Mouse (Mus musculus) neural tube, embryonic 13.5 days (tissue): Measurements from ENCODE around the gene Olfr133. TPM values are rescaled to one million over a fixed set of nuclear protein-coding genes. Genes with fewer than 3 reads are reported as not detected.
"Not testable (repeated sequence)": the region's sequence is repeated elsewhere in the genome, so short reads cannot be mapped to it uniquely, and the experiment has no call there.

ENCODE experiments used
- ATAC-seq: fragments of 200-750 bp; cut with Nextera tagmentation; 2 replicates; pipeline ENCODE4 v1.8.0; 2017; ENCODE audit warnings: low read depth, mild to moderate bottlenecking, moderate TSS enrichment, moderate library complexity
- H3K27ac ChIP-seq: fragments of 300-500 bp; sonication (generic); replicated peaks from 2 replicates; pipeline ENCODE4 v1.5.1; 2015; ENCODE audit warnings: moderate library complexity, mild to moderate bottlenecking, inconsistent platforms
- H3K27me3 ChIP-seq: fragments of 300-500 bp; sonication (generic); 2 replicates; pipeline ENCODE4 v1.6.1; 2015; ENCODE audit warnings: mild to moderate bottlenecking, inconsistent platforms
- H3K36me3 ChIP-seq: fragments of 300-500 bp; sonication (generic); 2 replicates; pipeline ENCODE4 v1.6.1; 2015; ENCODE audit warnings: mild to moderate bottlenecking, inconsistent platforms
- H3K4me1 ChIP-seq: fragments of 300-500 bp; sonication (generic); replicated peaks from 2 replicates; pipeline ENCODE4 v1.6.1; 2015; ENCODE audit warnings: inconsistent platforms
- H3K4me2 ChIP-seq: fragments of 300-500 bp; sonication (generic); 2 replicates; pipeline ENCODE4 v1.6.1; 2015; ENCODE audit warnings: inconsistent platforms, mild to moderate bottlenecking, moderate library complexity
- H3K4me3 ChIP-seq: fragments of 300-500 bp; sonication (generic); 2 replicates; pipeline ENCODE4 v1.5.1; 2015; ENCODE audit warnings: mild to moderate bottlenecking, inconsistent platforms
- H3K9ac ChIP-seq: fragments of 300-500 bp; sonication (generic); 2 replicates; pipeline ENCODE4 v1.6.1; 2015; ENCODE audit warnings: moderate library complexity, mild to moderate bottlenecking, inconsistent platforms
- H3K9me3 ChIP-seq: fragments of 300-500 bp; sonication (generic); 2 replicates; pipeline ENCODE4 v1.6.1; 2016; ENCODE audit warnings: inconsistent platforms
- WGBS: fragments of 180-500 bp; shearing (Covaris S2); methylation state at CpG from one replicate; pipeline ENCODE4 v1.1.7; 2015; 5-methylcytosine and 5-hydroxymethylcytosine counted together
- polyA plus RNA-seq: library from polyadenylated mRNA; unstranded; fragments of >200 nt; fragmentation: Nextera tagmentation; extraction: Ambion mirVana; gene quantifications from 2 replicates; pipeline ENCODE4 v1.2.1, GENCODE M21; 2015

The Olfr133 gene
- polyA plus RNA-seq: not detected in 2 replicates

DNA sequence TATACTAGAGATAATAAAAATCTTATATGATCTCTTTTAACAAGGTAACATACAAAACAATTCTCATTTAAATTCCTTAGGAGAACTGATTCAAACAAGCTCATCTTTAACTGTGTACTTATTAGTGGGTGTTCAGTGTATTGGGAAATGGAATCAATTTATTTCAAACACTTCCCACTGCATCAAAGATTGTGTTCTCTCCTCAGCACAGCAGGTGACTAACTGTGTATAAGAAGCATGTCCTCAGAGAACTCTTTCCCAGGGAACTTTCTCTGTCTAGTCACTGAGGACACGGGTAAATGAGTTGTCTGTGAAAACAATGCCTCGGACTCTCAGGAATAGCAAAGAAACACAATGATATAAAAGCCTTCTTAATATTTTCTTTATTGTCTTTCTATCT lies at the start of gene Olfr133:
TSS of gene Olfr133 (plus strand) at position 301 of the 400 bp plus-strand sequence.
- ATAC-seq: no peak
- Histone ChIP-seq H3K9ac (no peak within 1 kb of the TSS), H3K4me1 (no peaks in the 10 kb centered on the region), H3K27me3 (no peaks in the 10 kb centered on the region), H3K4me2 (no peak within 1 kb of the TSS), H3K9me3 (no peaks in the 10 kb centered on the region), H3K36me3 (no peaks in the 10 kb centered on the region), H3K27ac (no peak within 1 kb of the TSS), H3K4me3 (no peak within 1 kb of the TSS)
- WGBS: 68% methylated on average over 2 of the region's 2 CpGs

DNA sequence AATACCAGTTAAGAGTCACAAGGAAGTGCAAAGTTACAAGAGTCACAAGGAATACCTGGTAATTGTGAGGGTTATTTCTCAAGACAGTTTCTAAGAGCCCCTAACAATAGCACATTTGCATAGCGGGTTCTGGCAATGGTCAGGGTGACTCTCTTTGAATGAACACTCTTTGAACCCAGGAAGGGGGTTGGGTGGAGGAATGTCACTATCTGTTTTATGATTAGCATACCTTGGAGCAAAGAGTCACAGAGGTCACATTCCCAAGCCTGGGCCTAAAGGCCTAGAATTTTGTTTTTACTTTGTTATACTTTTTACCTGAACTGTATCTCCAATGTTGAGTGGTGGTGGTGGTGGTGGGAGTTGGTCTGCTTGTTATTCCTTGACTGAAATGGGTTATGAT lies 20.9 kb upstream of the Olfr133 start:
- H3K4me3 ChIP-seq, H3K27me3 ChIP-seq, H3K9ac ChIP-seq, H3K36me3 ChIP-seq, ATAC-seq, H3K4me2 ChIP-seq, H3K4me1 ChIP-seq, H3K27ac ChIP-seq, H3K9me3 ChIP-seq: not testable (repeated sequence)
- 78% methylated on average over 1 of the region's 1 CpGs for WGBS

DNA sequence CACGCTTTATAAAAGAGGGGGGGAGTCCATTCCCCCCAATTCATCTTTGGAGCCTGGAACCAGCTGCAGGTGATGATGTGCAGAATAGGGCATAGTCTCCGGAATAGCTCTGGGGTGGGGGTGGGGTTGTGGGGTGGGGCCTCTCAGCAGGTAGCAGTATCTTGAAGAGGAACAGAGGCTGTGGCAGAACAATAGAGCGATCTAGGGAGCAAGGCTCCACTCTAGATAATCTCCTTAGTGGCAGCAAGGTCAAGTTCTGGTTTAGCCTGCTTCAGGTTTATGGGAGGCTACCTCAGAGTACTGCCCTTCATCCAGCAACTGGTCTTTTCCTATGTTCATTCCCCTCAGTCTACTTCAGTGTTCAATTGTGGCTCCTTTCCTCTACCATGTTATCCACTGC lies 19.7 kb upstream of the Olfr133 start:
- ATAC-seq, H3K27ac ChIP-seq: not testable (repeated sequence)

DNA sequence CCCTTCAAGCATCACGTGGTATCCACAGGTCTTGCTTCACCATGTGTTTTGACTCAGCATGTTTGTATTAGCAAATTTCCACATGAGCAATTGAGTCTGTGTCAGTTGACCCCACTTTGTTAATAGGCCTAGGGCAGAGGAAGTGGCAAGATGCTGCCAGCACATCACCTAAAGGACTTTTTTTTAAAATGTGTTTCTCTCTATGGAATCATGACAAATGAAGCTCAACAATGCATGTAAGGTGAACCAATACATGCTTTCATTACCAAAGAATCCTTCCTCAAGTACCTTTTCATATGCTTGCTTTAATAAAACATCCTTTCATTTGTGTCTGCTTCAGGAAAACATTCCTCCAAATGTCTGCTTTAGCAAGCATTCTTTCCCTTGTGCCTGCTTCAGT lies 10.7 kb upstream of the Olfr133 start, which contains the start of gene Olfr132:
TSS of gene Olfr132 (minus strand) at position 101 of the 400 bp plus-strand sequence.
- no peak for ATAC-seq
- no peaks in the 10 kb centered on the region for H3K9me3 ChIP-seq
- H3K9ac ChIP-seq: no peak within 1 kb of the TSS
- H3K27me3 ChIP-seq: no peaks in the 10 kb centered on the region
- no peak within 1 kb of the TSS for H3K27ac ChIP-seq
- H3K36me3 ChIP-seq: no peaks in the 10 kb centered on the region
- 73% methylated on average over 1 of the region's 1 CpGs for WGBS
- H3K4me2 ChIP-seq: no peak within 1 kb of the TSS
- no peaks in the 10 kb centered on the region for H3K4me1 ChIP-seq
- no peak within 1 kb of the TSS for H3K4me3 ChIP-seq

More for the DNA sequence above, 19.7 kb upstream of the Olfr133 start:
- 86% methylated on average over 3 of the region's 3 CpGs for WGBS
- not testable (repeated sequence) for H3K4me2 ChIP-seq, H3K27me3 ChIP-seq, H3K4me1 ChIP-seq, H3K9me3 ChIP-seq, H3K4me3 ChIP-seq, H3K36me3 ChIP-seq, H3K9ac ChIP-seq

DNA sequence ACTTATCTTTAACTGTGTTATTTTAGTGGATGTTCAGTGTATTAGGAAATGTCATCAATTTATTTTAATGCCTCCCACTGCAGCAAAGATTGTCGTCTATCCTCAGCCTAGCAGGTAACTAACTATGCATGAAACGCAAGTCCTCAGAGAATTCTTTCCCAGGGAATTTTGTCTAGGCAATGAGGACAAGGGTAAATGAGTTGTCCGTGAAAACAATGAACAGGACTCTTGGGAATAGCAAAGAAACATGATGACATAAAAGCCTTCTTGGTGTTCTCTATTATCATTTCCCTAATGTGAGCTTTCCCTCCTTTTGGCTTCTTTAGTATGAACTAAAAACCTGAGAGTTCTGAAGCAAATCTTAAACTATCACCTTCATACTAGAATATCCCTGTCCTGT lies 26.0 kb downstream of the Olfr133 start, which contains the start of gene Olfr134:
TSS of gene Olfr134 (plus strand) at position 301 of the 400 bp plus-strand sequence.
- Histone ChIP-seq H3K27me3 (no peaks in the 10 kb centered on the region), H3K9me3 (no peaks in the 10 kb centered on the region), H3K27ac (no peak within 1 kb of the TSS), H3K4me3 (no peak within 1 kb of the TSS), H3K4me1 (no peaks in the 10 kb centered on the region), H3K9ac (no peak within 1 kb of the TSS), H3K4me2 (no peak within 1 kb of the TSS), H3K36me3 (no peaks in the 10 kb centered on the region)
- WGBS: 67% methylated on average over 3 of the region's 3 CpGs
- ATAC-seq: no peak

Other genes with a start within 250 kb of the Olfr133 start
- not detected in 2 replicates for gene Olfr127, start 244.8 kb upstream of the Olfr133 start, polyA plus RNA-seq
- gene Olfr128, start 224.7 kb upstream of the Olfr133 start, polyA plus RNA-seq: not detected in 2 replicates
- not detected in 2 replicates for gene Olfr761, start 192.2 kb upstream of the Olfr133 start, polyA plus RNA-seq
- not detected in 2 replicates for gene Olfr129, start 85.2 kb upstream of the Olfr133 start, polyA plus RNA-seq
- gene Olfr130, start 81.4 kb upstream of the Olfr133 start, polyA plus RNA-seq: not detected in 2 replicates
- gene Olfr131, start 56.6 kb upstream of the Olfr133 start, polyA plus RNA-seq: not detected in 2 replicates
- not detected in 2 replicates for gene Olfr132, start 10.8 kb upstream of the Olfr133 start, polyA plus RNA-seq
- gene Olfr134, start 26.1 kb downstream of the Olfr133 start, polyA plus RNA-seq: not detected in 2 replicates
- gene Olfr135, start 59.1 kb downstream of the Olfr133 start, polyA plus RNA-seq: not detected in 2 replicates
- gene Olfr138, start 115.8 kb downstream of the Olfr133 start, polyA plus RNA-seq: not detected in 2 replicates
- not detected in 2 replicates for gene Olfr137, start 162.3 kb downstream of the Olfr133 start, polyA plus RNA-seq
- gene Olfr136, start 184.6 kb downstream of the Olfr133 start, polyA plus RNA-seq: not detected in 2 replicates